Mouse (Mus musculus) ovary, postnatal 36 days (tissue): ENCODE results near the gene Alas2.

Source experiments
- DNase-seq: peaks from one replicate; pipeline ENCODE4 v3.0.0; 2022; ENCODE audit warnings: low spot score, mixed read lengths

Gene Alas2

GRCm38 (mm10) chrX:150547239-150547638 lies at the start of gene Alas2:
Alas2 (plus strand) TSS chrX:150547375.
- DNase-seq, result no peak

DNA sequence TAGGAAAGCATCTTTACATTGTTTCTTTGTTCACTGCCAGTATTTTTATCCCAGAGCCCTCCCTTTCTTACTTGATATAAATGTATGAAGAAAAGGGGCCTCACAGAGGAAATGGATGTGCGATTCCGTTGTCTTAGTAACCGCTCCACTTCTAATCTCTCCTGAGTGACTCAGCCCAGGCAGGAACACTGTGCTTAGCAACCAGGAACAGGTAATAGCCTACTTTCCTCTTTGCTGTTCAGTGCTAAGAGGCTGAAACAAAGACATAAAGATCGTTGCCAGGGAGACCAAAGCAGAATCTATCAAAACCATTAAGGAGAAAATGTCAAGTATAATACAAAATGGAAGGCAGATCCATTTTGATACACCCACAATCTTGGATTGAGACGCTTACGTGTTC lies 38.5 kb upstream of the Alas2 start:
- DNase-seq, result no peak

- no peak for DNase-seq
Measured at GRCm38 (mm10) chrX:150510631-150511030, 36.5 kb upstream of the Alas2 start.

DNA sequence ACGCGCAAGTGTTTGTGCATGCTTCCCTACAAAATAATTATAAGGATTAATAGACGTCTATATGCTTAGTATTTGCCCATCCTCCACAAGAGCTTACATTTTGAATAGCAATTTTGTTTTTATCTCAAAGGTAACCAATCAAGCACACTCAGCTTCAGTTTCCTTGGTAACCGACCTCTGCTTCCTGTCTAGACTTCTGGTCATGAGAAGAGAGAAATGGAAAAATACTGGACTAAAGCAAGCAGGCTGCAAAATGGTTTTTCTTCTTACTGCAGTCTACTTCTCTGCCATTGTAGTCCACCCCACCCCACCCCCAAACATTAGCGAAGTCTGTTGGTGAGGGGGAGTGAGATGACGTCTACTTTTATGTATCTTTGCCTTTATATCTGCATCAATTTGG lies 35.9 kb upstream of the Alas2 start:
- DNase-seq, result no peak

- DNase-seq, result no peak
Measured at GRCm38 (mm10) chrX:150514127-150514526, 33.0 kb upstream of the Alas2 start.

DNA sequence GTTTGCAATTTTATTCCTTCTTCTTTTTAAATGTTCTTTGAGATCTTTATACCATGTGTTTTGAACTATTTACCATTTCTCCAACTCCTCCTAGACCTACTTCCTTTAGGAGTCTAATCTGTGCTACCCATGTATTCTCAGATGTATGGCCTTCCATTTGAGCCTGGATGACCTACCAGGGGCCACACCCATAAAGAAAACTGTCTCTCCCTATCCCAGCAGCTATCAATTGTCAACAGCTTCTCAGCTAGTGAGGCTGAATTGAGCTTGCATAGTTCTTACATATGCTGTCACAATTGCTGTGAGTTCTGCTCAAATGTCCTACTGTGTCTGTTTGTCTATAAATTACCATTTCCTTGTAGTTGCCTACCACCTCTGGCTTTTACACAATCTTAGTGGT lies 31.2 kb upstream of the Alas2 start:
- DNase-seq, result no peak

GRCm38 (mm10) chrX:150516477-150516876 lies 30.7 kb upstream of the Alas2 start:
- no peak for DNase-seq

- DNase-seq, result no peak
Measured at GRCm38 (mm10) chrX:150540111-150540510, 7.1 kb upstream of the Alas2 start.

DNA sequence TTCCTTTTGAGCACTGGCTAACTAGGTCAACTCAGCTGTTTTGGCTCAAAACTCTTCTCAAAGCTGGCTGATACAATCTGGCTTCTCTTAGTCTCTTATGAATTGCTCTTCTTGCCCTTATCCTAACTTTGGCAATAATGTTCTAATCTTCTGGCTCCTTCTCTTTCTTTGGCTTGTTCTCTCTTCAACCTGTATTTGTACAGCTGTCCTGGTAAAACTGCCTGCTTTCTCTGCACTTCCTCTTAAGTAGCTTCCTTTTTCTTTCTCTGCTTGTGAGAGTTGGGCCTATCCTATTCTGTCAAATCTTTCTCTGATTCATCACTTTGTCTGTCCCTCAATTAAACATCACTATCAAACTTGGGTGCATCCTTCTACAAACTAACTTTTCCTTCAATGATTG lies 5.5 kb upstream of the Alas2 start:
- no peak for DNase-seq

- peak; percentile 5 for DNase-seq
Measured at GRCm38 (mm10) chrX:150549639-150550038, 2.5 kb downstream of the Alas2 start.

- DNase-seq, result no peak
Measured at GRCm38 (mm10) chrX:150551986-150552385, 4.8 kb downstream of the Alas2 start.

- no peak for DNase-seq
Measured at GRCm38 (mm10) chrX:150554032-150554431, 6.9 kb downstream of the Alas2 start.

DNA sequence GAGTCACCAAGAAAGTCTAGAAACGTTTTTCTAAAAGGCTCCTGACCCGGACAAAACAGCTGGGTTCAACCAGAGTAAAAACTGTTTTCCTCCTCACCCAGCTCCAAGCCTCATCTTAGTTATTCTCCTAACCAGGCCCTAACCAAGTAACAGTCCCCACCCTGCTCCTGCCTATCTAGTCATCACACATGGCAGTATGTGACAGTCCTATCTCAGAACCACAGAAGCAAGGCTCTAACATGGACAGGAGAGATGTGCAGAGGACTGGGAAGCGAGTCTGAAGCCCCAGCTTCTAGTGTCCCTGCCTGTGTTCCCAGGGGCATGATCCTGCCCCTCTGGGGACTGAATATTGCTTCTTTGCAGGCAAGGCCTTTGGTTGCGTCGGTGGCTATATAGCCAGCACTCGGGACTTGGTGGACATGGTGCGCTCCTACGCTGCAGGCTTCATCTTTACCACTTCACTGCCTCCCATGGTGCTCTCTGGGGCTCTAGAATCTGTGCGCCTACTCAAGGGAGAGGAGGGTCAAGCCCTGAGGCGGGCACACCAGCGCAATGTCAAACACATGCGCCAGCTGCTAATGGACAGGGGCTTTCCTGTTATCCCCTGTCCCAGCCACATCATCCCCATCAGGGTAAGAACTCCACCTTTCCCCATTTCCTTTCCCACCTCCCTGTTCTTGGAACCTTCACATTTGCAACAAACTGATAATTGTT lies 17.6 kb downstream of the Alas2 start:
- DNase-seq, result no peak

GRCm38 (mm10) chrX:150581921-150582320 lies 34.7 kb downstream of the Alas2 start:
- DNase-seq, result no peak

DNA sequence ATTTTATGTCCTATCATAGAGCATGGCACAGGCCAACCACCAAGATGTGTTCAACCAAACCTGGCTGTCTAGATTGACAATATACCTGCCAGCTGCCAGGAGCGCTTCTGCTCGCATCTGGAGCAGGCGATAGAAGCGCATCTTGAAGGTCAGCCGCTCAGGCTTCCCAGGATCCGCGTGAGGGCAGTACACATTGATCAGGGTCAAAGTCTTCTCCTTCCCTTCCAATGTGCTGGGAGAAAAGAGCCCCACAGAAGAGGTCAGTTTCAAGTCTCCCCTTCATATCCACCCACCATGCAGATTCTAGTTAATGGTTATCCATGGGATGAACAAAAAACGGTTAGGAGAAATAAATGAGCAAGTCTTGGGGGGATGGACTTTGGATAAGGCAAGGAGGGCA lies 37.9 kb downstream of the Alas2 start:
- no peak for DNase-seq

- DNase-seq, result peak; percentile 79
Measured at GRCm38 (mm10) chrX:150588023-150588764, 41.0 kb downstream of the Alas2 start, which contains the start of gene Pfkfb1. Pfkfb1 (plus strand) TSS chrX:150588229.

DNA sequence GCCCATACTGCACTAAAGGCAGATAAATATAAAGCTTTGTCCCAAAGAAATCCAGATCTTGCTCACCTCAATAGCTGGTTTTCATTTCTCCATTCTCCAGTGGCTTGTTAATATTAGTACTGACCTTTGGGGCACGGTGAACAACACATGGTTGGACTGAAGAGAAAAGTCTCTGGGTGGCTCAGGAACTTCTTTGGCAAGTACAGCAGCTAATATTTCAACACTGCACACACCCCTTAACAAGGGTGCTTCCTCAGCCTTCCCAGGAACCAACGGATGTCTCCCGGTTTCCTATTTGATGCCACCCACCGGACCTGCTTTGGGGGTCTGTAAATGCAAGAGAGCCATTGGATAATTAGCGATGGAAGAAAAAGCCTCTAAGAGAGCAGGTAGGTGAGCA lies 42.5 kb downstream of the Alas2 start, which contains the start of gene Apex2:
Apex2 (minus strand) TSS at position 173 of the 400 bp plus-strand sequence.
- DNase-seq, result no peak

GRCm38 (mm10) chrX:150593266-150594035 lies 46.3 kb downstream of the Alas2 start:
- no peak for DNase-seq

DNA sequence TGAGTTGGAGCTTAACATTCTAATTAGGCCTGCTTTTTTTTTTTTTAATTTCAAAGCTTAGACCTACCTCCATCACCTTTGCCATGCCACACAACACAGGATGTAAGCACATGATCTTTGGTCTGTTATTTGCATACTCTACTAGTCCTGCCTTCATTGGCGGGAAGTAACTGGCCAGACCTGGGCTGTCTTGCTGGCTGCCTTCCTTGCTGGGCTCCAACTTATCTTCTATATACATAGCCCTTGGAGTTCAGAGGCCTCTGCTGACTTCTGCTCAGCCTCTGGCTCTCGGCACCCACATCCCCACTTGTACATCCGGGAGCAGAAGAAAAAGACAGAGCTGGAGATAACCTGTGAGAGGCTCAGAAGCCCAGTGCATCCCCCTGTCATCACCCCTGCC lies 47.0 kb downstream of the Alas2 start:
- DNase-seq, result no peak

DNA sequence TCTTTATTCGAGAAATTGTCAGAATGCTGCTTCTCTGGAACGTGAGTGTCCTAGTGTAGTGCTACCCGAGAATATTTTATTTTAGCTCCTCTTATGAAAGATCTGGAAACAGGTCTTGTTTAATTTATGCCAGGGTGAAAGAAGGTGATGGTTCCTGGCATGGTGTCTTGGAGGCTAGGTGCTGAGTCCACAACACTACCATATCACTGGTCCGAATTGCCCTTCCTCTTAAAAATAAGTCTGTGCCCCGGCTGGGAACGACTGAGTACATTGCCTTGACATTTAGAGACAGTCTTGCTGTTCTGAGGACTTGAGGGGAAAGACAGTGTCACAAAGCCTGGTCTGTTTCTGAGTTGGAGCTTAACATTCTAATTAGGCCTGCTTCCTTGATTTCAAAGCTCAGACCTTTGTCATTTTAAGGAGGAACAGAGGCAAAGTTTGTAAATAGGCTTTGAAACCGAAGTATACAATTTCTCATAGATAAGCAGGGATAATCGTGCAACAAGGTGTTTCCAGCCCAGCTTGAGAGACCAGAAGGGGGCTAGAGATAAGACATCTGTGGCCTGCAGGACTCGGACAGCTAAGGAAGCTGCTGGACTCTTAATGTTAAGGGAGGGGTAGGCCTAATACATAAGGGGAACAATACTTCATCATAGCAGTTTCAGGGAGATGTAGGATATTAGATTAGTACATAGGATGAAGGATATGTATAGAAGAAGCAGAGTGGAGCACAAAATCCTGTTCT lies 48.0 kb downstream of the Alas2 start:
- no peak for DNase-seq

DNA sequence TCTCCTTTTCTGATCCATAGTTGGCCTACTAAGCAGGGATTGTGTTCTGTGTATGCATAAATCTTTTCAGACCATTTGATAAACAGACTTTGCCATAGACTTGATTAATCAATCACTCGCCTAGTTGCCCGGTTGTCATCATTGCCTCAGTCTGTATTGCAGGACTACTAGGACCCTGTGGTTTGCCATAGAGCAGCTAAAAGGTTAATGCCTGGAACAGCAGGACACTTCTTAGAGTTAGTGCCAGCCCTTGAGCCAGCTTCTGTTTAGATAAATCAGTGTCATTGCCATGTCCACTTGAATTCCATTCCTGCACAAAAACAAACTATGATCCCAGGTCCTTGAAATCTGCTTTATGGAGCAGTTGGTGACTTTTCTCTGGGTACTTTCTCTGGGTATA lies 51.7 kb downstream of the Alas2 start:
- DNase-seq, result no peak
